Mouse (Mus musculus): ENCODE measurements around the gene Smarcd1. TPM values are rescaled to one million over a fixed set of nuclear protein-coding genes. Genes with fewer than 3 reads are reported as not detected.

The Smarcd1 gene
- polyA plus RNA-seq, 1 experiment from 2014 or later, result 135 TPM

DNA sequence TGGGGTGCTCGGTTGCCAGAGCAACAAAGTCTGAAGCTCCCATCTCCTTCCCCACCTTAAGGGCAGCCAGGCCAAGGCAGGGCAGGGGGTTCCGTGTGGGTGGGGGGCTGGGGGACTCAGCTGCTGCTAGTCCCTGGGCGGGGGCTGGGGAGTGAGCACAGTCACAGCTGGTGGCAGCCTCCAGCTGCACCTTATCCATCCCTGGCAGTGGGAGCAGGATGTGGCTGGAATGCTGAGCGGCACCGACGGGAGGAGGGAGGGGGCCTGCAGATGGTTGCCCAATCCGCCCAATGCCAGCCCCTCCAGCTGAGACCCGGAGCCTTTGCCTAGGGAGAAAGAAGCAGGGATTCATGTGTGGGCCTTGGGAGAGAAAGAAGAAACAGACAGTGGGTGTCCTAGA, 24.8 kb upstream of the Smarcd1 start:
- Histone ChIP-seq H3K4me2 (ENCODE audit: low read depth) (no peak overlapping the region), H3K9me3 (ENCODE audit: control insufficient read depth, low read length) (no peaks in the 10 kb centered on the region), H3K4me3 (ENCODE audit: low read depth, low read length) (no peak overlapping the region), H3K27ac (ENCODE audit: low read depth, low read length) (peak overlapping the region; percentile 34; the same call in 1 of the 2 replicates), H3K9ac (ENCODE audit: low read length) (no peak overlapping the region), H3K4me1 (ENCODE audit: control insufficient read depth, insufficient read depth, low read length) (peaks cover 3% of the 10 kb centered on the region; the same call in 1 of the 2 replicates), H3K36me3 (ENCODE audit: control insufficient read depth, insufficient read depth, low read length) (no peaks in the 10 kb centered on the region), H3K27me3 (ENCODE audit: control insufficient read depth, insufficient read depth, low read length) (no peaks in the 10 kb centered on the region; the same call in 1 of the 2 replicates)
- DNase-seq (ENCODE audit: low spot score), result peak; percentile 61
- 38% methylated on average over 8 of the region's 8 CpGs for WGBS
- ATAC-seq (ENCODE audit: insufficient read depth, low FRiP score, low TSS enrichment), result peak; percentile 74

DNA sequence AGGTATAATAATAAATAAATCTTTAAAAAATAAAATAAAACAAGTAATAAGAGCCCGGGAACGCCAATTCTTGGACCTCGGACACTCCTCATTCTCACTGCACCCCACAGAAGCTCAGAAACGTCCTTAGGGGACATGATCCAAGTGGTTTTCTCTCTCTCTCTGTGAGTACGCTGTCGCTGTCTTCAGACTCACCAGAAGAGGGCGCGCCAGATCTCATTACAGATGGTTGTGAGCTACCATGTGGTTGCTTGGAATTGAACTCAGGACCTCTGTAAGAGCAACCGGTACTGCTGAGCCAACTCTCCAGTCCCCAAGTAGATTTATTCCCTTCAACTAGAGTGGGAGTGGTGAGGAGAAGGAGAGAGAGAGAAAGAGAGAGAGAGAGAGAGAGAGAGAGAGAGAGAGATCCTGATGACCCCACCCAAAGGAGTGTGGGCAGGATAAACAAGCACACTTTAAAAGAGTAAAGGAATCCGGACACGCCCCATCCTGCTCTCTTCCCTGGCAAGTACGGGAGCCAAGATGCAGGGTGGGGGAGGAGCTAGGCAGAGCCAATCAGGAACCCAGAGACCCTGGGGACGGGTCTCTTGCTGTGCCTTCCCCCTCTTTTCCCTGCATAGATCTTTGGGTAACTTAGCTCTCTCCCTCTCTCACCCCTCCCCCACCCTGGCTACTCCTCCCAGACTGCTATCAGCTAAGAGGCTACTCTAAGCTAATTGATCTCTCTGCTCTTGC, 23.7 kb upstream of the Smarcd1 start:
- Histone ChIP-seq H3K27me3 (ENCODE audit: control insufficient read depth, insufficient read depth, low read length) (no peaks in the 10 kb centered on the region), H3K9ac (ENCODE audit: low read length) (no peak overlapping the region)

DNA sequence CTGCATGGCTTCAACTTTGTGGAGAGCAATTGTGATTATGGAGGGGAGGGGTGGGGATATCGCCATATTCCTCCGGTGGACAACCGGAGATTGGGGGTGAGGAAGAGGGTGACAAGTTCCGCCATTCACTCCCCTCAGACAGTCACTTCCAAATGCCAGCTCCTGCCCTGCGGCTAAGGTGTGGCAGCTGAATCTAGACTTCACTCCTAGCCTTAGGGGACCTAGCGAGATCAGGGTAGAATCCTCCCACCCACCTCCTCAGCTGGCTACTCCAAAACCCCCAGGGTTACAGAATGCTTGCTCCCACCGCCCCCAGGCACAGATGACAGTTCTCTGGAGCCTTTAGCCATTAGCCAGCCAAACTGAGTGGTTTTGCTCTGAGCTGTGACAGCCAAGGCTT, 22.9 kb upstream of the Smarcd1 start:
- Histone ChIP-seq H3K4me2 (ENCODE audit: low read depth) (no peak overlapping the region), H3K4me1 (ENCODE audit: control insufficient read depth, insufficient read depth, low read length) (peaks cover 3% of the 10 kb centered on the region; the same call in 1 of the 2 replicates), H3K27ac (ENCODE audit: low read depth, low read length) (no peak overlapping the region), H3K27me3 (ENCODE audit: control insufficient read depth, insufficient read depth, low read length) (no peaks in the 10 kb centered on the region), H3K4me3 (ENCODE audit: low read depth, low read length) (no peak overlapping the region), H3K36me3 (ENCODE audit: control insufficient read depth, insufficient read depth, low read length) (no peaks in the 10 kb centered on the region), H3K9ac (ENCODE audit: low read length) (no peak overlapping the region), H3K9me3 (ENCODE audit: control insufficient read depth, low read length) (no peaks in the 10 kb centered on the region)
- ATAC-seq (ENCODE audit: insufficient read depth, low FRiP score, low TSS enrichment), result no peak
- DNase-seq (ENCODE audit: low spot score), result no peak
- 48% methylated on average over 7 of the region's 7 CpGs for WGBS

More for the DNA sequence above, 23.7 kb upstream of the Smarcd1 start:
- ATAC-seq (ENCODE audit: insufficient read depth, low FRiP score, low TSS enrichment), result peak; percentile 53; the same call in 1 of the 2 replicates
- Histone ChIP-seq H3K27ac (ENCODE audit: low read depth, low read length) (no peak overlapping the region), H3K4me3 (ENCODE audit: low read depth, low read length) (no peak overlapping the region), H3K4me2 (ENCODE audit: low read depth) (no peak overlapping the region), H3K9me3 (ENCODE audit: control insufficient read depth, low read length) (no peaks in the 10 kb centered on the region), H3K4me1 (ENCODE audit: control insufficient read depth, insufficient read depth, low read length) (peaks cover 3% of the 10 kb centered on the region; the same call in 1 of the 2 replicates), H3K36me3 (ENCODE audit: control insufficient read depth, insufficient read depth, low read length) (no peaks in the 10 kb centered on the region)
- 9% methylated on average over 13 of the region's 13 CpGs for WGBS
- no peak for DNase-seq (ENCODE audit: low spot score)

DNA sequence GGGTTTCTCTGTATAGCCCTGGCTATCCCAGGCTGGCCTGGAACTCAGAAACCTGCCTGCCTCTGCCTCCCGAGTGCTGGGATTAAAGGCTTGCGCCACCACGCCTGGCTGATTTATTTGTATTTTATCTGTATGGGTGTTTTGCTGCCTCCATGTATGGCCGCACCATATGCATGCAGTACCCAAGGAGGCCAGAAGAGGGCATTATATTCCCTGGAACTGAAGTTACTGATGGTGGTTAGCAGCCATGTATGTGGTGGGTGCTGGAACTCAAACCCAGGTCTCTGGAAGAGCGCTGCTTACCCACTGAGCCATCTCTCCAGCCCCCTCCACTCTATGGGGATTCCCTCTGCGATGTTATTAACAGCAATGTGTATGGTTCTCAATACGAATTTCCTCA, 19.0 kb upstream of the Smarcd1 start:
- no peak overlapping the region for H3K4me3 ChIP-seq (ENCODE audit: low read depth, low read length)
- no peaks in the 10 kb centered on the region; the same call in 1 of the 2 replicates for H3K4me1 ChIP-seq (ENCODE audit: control insufficient read depth, insufficient read depth, low read length)
- H3K9me3 ChIP-seq (ENCODE audit: control insufficient read depth, low read length), result no peaks in the 10 kb centered on the region
- DNase-seq (ENCODE audit: low spot score) (no peak), ATAC-seq (ENCODE audit: insufficient read depth, low FRiP score, low TSS enrichment) (no peak)
- H3K4me2 ChIP-seq (ENCODE audit: low read depth), result no peak overlapping the region
- H3K27me3 ChIP-seq (ENCODE audit: control insufficient read depth, insufficient read depth, low read length), result no peaks in the 10 kb centered on the region
- WGBS, result 93% methylated on average over 7 of the region's 7 CpGs
- no peak overlapping the region for H3K9ac ChIP-seq (ENCODE audit: low read length)
- no peaks in the 10 kb centered on the region for H3K36me3 ChIP-seq (ENCODE audit: control insufficient read depth, insufficient read depth, low read length)
- no peak overlapping the region for H3K27ac ChIP-seq (ENCODE audit: low read depth, low read length)

DNA sequence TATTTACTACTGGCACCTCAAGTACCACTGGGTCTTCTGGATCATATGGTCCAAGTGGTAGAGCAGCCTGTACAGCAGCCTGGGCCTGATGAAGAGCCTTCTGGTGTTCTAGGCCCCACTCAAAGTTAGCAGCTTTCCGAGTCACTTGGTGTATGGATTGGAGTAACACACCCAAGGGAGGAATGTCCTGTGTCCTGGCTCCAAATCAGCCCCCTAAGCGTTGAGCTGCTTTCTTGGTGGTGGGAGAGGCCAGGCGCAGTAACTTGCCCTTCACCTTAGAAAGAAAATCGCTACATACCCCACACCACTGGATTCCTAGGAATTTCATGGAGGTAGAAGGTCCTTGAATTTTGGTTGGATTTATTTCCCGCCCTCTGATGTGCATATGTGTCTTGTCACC, 17.8 kb upstream of the Smarcd1 start:
- Histone ChIP-seq H3K9ac (ENCODE audit: low read length) (no peak overlapping the region), H3K4me2 (ENCODE audit: low read depth) (no peak overlapping the region), H3K27me3 (ENCODE audit: control insufficient read depth, insufficient read depth, low read length) (no peaks in the 10 kb centered on the region), H3K4me1 (ENCODE audit: control insufficient read depth, insufficient read depth, low read length) (no peaks in the 10 kb centered on the region), H3K36me3 (ENCODE audit: control insufficient read depth, insufficient read depth, low read length) (no peaks in the 10 kb centered on the region), H3K4me3 (ENCODE audit: low read depth, low read length) (no peak overlapping the region), H3K9me3 (ENCODE audit: control insufficient read depth, low read length) (no peaks in the 10 kb centered on the region), H3K27ac (ENCODE audit: low read depth, low read length) (no peak overlapping the region)
- ATAC-seq (ENCODE audit: insufficient read depth, low FRiP score, low TSS enrichment) (no peak), DNase-seq (ENCODE audit: low spot score) (no peak)
- WGBS, result 90% methylated on average over 5 of the region's 5 CpGs

DNA sequence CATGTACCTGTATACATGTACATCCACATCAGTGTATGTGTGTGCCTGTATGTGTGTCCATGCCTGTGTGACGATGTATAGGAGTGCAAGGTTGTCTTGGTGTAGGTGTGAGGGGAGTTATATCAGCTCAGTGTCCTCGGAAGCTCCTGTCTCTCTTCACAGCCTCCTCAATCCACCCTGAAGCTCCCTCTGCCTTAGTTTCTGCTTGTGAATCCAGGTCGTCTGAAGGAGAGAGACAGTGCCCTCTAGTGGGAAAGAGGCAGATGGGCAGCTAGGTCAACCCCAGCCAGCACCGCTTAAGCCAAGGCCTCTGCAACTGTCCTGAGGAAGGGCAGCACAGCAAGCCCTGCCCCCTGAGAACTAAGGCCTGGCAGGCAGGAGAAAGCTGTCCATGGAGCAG, 13.2 kb upstream of the Smarcd1 start:
- H3K27me3 ChIP-seq (ENCODE audit: control insufficient read depth, insufficient read depth, low read length), result no peaks in the 10 kb centered on the region
- ATAC-seq (ENCODE audit: insufficient read depth, low FRiP score, low TSS enrichment), result no peak
- no peak overlapping the region for H3K27ac ChIP-seq (ENCODE audit: low read depth, low read length)
- no peaks in the 10 kb centered on the region for H3K9me3 ChIP-seq (ENCODE audit: control insufficient read depth, low read length)
- no peak overlapping the region for H3K9ac ChIP-seq (ENCODE audit: low read length)
- H3K4me2 ChIP-seq (ENCODE audit: low read depth), result no peak overlapping the region
- WGBS, result 9% methylated on average over 4 of the region's 4 CpGs
- no peak overlapping the region for H3K4me3 ChIP-seq (ENCODE audit: low read depth, low read length)
- peak; percentile 65 for DNase-seq (ENCODE audit: low spot score)
- H3K4me1 ChIP-seq (ENCODE audit: control insufficient read depth, insufficient read depth, low read length), result peaks cover 5% of the 10 kb centered on the region
- no peaks in the 10 kb centered on the region for H3K36me3 ChIP-seq (ENCODE audit: control insufficient read depth, insufficient read depth, low read length)

DNA sequence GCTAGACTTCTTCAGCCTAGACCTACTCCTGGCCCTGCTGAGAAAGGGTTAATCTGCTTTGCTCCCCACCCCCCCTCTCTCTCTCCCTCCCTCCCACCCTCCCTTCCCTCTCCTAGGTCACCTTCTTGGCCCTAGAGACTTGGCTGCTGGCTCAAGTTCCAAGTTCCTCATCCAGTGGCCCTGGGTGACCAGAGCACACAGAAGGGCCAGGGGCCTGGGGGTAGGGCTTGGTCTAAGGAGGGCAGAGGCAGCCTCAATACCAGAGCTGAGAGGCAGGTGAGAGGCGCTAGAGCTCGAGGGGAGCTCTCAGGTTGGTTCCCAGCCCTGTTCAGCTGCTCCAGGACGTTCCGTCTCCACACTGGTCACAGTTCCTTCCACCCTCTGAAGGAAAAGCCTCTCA, 11.0 kb upstream of the Smarcd1 start:
- no peak for ATAC-seq (ENCODE audit: insufficient read depth, low FRiP score, low TSS enrichment)
- H3K4me1 ChIP-seq (ENCODE audit: control insufficient read depth, insufficient read depth, low read length), result peaks cover 5% of the 10 kb centered on the region
- H3K27ac ChIP-seq (ENCODE audit: low read depth, low read length), result no peak overlapping the region
- H3K27me3 ChIP-seq (ENCODE audit: control insufficient read depth, insufficient read depth, low read length), result no peaks in the 10 kb centered on the region
- no peak overlapping the region for H3K4me2 ChIP-seq (ENCODE audit: low read depth)
- WGBS, result 26% methylated on average over 4 of the region's 4 CpGs
- no peak for DNase-seq (ENCODE audit: low spot score)
- H3K9ac ChIP-seq (ENCODE audit: low read length), result no peak overlapping the region
- H3K9me3 ChIP-seq (ENCODE audit: control insufficient read depth, low read length), result no peaks in the 10 kb centered on the region
- H3K36me3 ChIP-seq (ENCODE audit: control insufficient read depth, insufficient read depth, low read length), result no peaks in the 10 kb centered on the region
- no peak overlapping the region for H3K4me3 ChIP-seq (ENCODE audit: low read depth, low read length)

DNA sequence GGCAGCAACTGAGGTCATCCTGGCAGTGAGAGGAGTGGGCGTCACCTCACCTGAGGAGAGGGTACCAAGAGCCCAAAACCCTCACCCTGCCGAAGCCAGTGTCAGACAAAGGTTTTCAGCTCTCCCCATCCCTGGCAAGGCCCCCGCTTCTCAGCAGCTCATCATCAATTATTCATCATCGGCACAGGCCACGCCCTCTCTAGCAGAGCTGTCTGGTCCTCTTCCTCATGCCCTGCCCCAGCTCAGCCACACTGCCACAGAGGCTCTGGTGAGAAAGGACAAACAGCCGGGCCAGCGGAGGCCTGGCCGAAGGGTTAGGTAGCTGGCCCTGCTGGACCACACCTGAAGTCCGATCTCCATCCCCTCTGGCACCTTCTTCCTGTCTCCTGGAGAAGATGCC, 10.0 kb upstream of the Smarcd1 start:
- Histone ChIP-seq H3K9ac (ENCODE audit: low read length) (peak overlapping the region; percentile 15), H3K36me3 (ENCODE audit: control insufficient read depth, insufficient read depth, low read length) (no peaks in the 10 kb centered on the region), H3K27ac (ENCODE audit: low read depth, low read length) (0 out of 2 replicates have a peak overlapping the region, but pooled peaks have one; percentile 4), H3K4me3 (ENCODE audit: low read depth, low read length) (no peak overlapping the region), H3K4me1 (ENCODE audit: control insufficient read depth, insufficient read depth, low read length) (peaks cover 5% of the 10 kb centered on the region), H3K9me3 (ENCODE audit: control insufficient read depth, low read length) (no peaks in the 10 kb centered on the region), H3K4me2 (ENCODE audit: low read depth) (peak overlapping the region; percentile 1; the same call in 1 of the 2 replicates), H3K27me3 (ENCODE audit: control insufficient read depth, insufficient read depth, low read length) (no peaks in the 10 kb centered on the region)
- 48% methylated on average over 9 of the region's 9 CpGs for WGBS
- ATAC-seq (ENCODE audit: insufficient read depth, low FRiP score, low TSS enrichment) (peak; percentile 50; the same call in 1 of the 2 replicates), DNase-seq (ENCODE audit: low spot score) (no peak)

DNA sequence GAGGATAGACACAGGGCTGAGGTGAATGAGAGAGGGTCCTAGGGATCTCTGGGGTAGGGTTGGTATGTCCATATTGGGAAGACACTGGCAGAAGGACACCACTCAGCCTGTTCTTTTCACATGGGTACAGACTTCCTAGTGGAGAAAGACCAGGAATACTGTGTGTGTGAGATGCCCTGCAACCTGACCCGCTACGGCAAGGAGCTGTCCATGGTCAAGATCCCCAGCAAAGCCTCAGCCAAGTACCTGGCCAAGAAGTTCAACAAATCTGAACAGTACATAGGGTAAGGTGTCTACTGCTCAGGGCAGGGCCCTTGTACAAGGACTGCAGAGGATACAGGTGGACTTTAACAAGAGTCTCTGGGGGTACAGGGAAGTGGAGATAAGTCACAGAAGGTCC, 4.6 kb upstream of the Smarcd1 start:
- WGBS, result 34% methylated on average over 2 of the region's 2 CpGs
- no peak overlapping the region for H3K4me2 ChIP-seq (ENCODE audit: low read depth)
- ATAC-seq (ENCODE audit: insufficient read depth, low FRiP score, low TSS enrichment), result no peak
- H3K27ac ChIP-seq (ENCODE audit: low read depth, low read length), result no peak overlapping the region
- H3K27me3 ChIP-seq (ENCODE audit: control insufficient read depth, insufficient read depth, low read length), result no peaks in the 10 kb centered on the region
- DNase-seq (ENCODE audit: low spot score), result no peak
- no peak overlapping the region for H3K4me3 ChIP-seq (ENCODE audit: low read depth, low read length)
- no peaks in the 10 kb centered on the region for H3K36me3 ChIP-seq (ENCODE audit: control insufficient read depth, insufficient read depth, low read length)
- H3K9ac ChIP-seq (ENCODE audit: low read length), result no peak overlapping the region
- H3K9me3 ChIP-seq (ENCODE audit: control insufficient read depth, low read length), result no peaks in the 10 kb centered on the region
- H3K4me1 ChIP-seq (ENCODE audit: control insufficient read depth, insufficient read depth, low read length), result no peaks in the 10 kb centered on the region; the same call in 1 of the 2 replicates

Measured in neural tube, embryonic 11.5 days (tissue).